ENCODE assay signal across 15 mouse cellular contexts in the genomic region with DNA sequence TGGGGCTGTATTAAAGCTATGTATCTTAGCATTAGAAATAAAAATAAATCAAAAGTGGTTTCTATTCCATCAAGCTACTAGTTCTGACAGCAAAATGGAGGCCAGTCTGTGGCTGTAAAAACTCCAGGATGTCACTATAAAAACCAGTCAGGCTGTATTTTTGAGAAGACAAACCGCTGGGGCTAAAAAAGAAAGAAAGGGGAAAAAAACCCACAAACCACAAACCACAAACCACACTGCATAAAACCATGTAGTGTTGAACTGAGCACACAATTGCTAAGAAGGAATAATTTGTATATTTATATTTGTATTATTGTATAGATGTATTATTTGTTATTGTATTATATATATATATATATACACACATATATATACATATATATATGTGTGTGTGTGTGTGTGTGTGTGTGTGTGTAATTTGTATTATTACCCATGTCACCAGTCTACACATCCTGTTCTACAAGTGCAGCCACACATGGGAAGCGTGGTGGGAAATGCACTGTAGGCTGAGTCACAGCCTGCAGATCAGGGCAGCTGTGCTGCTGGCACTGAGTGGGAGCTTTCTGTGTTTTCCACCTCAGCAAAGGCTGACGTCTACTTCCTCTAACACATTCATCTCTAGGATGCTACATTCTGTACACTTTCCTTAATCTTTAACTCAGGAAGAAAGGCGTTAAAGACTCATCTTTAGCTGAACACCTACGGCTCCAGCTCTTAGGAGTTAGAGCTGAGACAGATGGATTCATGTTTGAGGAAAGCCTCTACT.
A peak's percentile ranks its signal among the peaks of the same experiment; 100 is the strongest.
DNase-seq lines count a peak whose midpoint lies in the region; ATAC-seq and TF ChIP-seq lines count a peak whose summit lies in the region.
"Had no signal": no experiment of that assay in that cellular context is flagged by ENCODE, and none has a peak within 500 bp of the region (broad histone marks: within the 10 kb centered on the region; RNA-seq: fewer than 3 reads in every experiment).

No protein-coding gene starts in this region.

- H3K4me1 ChIP-seq in embryonic facial prominence, embryonic 14.5 days (ENCODE audit: control insufficient read depth, insufficient read depth, low read length), result no peaks in the 10 kb centered on the region
- no peaks in the 10 kb centered on the region for H3K4me1 ChIP-seq in embryonic facial prominence, embryonic 10.5 days
- H3K4me1 ChIP-seq: forebrain, embryonic 13.5 days had no signal

- no peak overlapping the region for H3K4me2 ChIP-seq in embryonic facial prominence, embryonic 14.5 days (ENCODE audit: low read depth, low read length)
- H3K4me2 ChIP-seq: forebrain, embryonic 13.5 days had no signal

- H3K27me3 ChIP-seq in embryonic facial prominence, embryonic 14.5 days (replicated peaks; ENCODE audit: control insufficient read depth, insufficient read depth, low read length), result no peaks in the 10 kb centered on the region
- no peaks in the 10 kb centered on the region for H3K27me3 ChIP-seq in embryonic facial prominence, embryonic 10.5 days (replicated peaks; ENCODE audit: low read depth, poor library complexity, severe bottlenecking)
- no peaks in the 10 kb centered on the region for H3K27me3 ChIP-seq in C2C12 (ENCODE audit: control insufficient read depth, insufficient read depth, insufficient read length)
- H3K27me3 ChIP-seq: forebrain, embryonic 13.5 days had no signal

- H3K79me2 ChIP-seq in C2C12 (ENCODE audit: control insufficient read depth, insufficient read depth), result no peaks in the 10 kb centered on the region

- no peak overlapping the region for H3K4me3 ChIP-seq in embryonic facial prominence, embryonic 14.5 days (ENCODE audit: low read depth, low read length)
- no peak overlapping the region for H3K4me3 ChIP-seq in embryonic facial prominence, embryonic 10.5 days
- H3K4me3 ChIP-seq in C2C12 (ENCODE audit: insufficient read depth, poor library complexity, severe bottlenecking), result no peak overlapping the region
- H3K4me3 ChIP-seq: forebrain, embryonic 13.5 days; limb, embryonic 10.5 days had no signal

- no peaks in the 10 kb centered on the region for H3K9me3 ChIP-seq in embryonic facial prominence, embryonic 14.5 days (ENCODE audit: control insufficient read depth, low read length)
- H3K9me3 ChIP-seq in embryonic facial prominence, embryonic 10.5 days, result no peaks in the 10 kb centered on the region
- H3K9me3 ChIP-seq: forebrain, embryonic 13.5 days; limb, embryonic 10.5 days had no signal

- DNase-seq in embryonic facial prominence, embryonic 14.5 days (ENCODE audit: low spot score), result peak; percentile 27
- no peak for DNase-seq in embryonic facial prominence, embryonic 10.5 days (ENCODE audit: low spot score)
- DNase-seq in gastrocnemius, postnatal 10 days, result no peak
- DNase-seq in lung, postnatal 36 days, result no peak
- no peak for DNase-seq in urinary bladder, postnatal 25 days (ENCODE audit: low spot score)
- DNase-seq: adrenal gland, postnatal 36 days; cerebellum, adult 18-20 months; heart, postnatal 14 days; kidney, adult 2 months had no signal

- no peak overlapping the region for H3K9ac ChIP-seq in embryonic facial prominence, embryonic 14.5 days (ENCODE audit: low read depth, low read length)
- H3K9ac ChIP-seq: forebrain, embryonic 13.5 days had no signal

- no peaks in the 10 kb centered on the region for H3K36me3 ChIP-seq in embryonic facial prominence, embryonic 14.5 days (ENCODE audit: control insufficient read depth, insufficient read depth, low read length)
- no peaks in the 10 kb centered on the region for H3K36me3 ChIP-seq in embryonic facial prominence, embryonic 10.5 days (replicated peaks)
- no peaks in the 10 kb centered on the region for H3K36me3 ChIP-seq in C2C12 (ENCODE audit: control insufficient read depth, insufficient read depth)
- H3K36me3 ChIP-seq: limb, embryonic 10.5 days had no signal

- H3K79me3 ChIP-seq in C2C12 (ENCODE audit: low read depth), result no peaks in the 10 kb centered on the region

- no peak for TF ChIP-seq CTCF in C2C12 (IDR thresholded peaks at IDR 0.05; ENCODE audit: control insufficient read depth, insufficient read depth, insufficient read length)

- no peak overlapping the region for H3ac ChIP-seq in C2C12 (ENCODE audit: control insufficient read depth, insufficient read length, low read depth)

- ATAC-seq in embryonic facial prominence, embryonic 14.5 days (ENCODE audit: low read depth), result no peak
- peak; percentile 73 for ATAC-seq in common myeloid progenitor, adult 5-6 weeks (replicated peaks; ENCODE audit: low read depth, poor library complexity, severe bottlenecking)
- ATAC-seq in megakaryocyte progenitor cell, adult 5-6 weeks (replicated peaks; ENCODE audit: poor library complexity), result peak; percentile 77
- ATAC-seq: forebrain, embryonic 13.5 days; midbrain, embryonic 16.5 days had no signal

- 72% methylated on average over 5 of the region's 5 CpGs for WGBS in embryonic facial prominence, embryonic 14.5 days
- WGBS in embryonic facial prominence, embryonic 10.5 days, result 88% methylated on average over 5 of the region's 5 CpGs

- no peak overlapping the region for H3K27ac ChIP-seq in embryonic facial prominence, embryonic 14.5 days (replicated peaks; ENCODE audit: low read depth, low read length)
- no peak overlapping the region for H3K27ac ChIP-seq in embryonic facial prominence, embryonic 10.5 days (replicated peaks)
- H3K27ac ChIP-seq: forebrain, embryonic 13.5 days; limb, embryonic 10.5 days had no signal

TF ChIP-seq in C2C12, 6 proteins besides CTCF, POLR2A, EP300 and RAD21:
- no peak for TF ChIP-seq USF1 (IDR thresholded peaks at IDR 0.05; ENCODE audit: low read depth)
- no peak for TF ChIP-seq CEBPB (IDR thresholded peaks at IDR 0.05; ENCODE audit: low read depth)
- no peak for TF ChIP-seq MYOG (IDR thresholded peaks at IDR 0.05; ENCODE audit: control insufficient read depth, extremely low read depth, insufficient read length)
- TF ChIP-seq MAX (IDR thresholded peaks at IDR 0.05), result peak; percentile 22
- peak; percentile 84 for TF ChIP-seq MYOD1 (IDR thresholded peaks at IDR 0.05; ENCODE audit: control insufficient read depth, insufficient read length, low read depth)
- TF ChIP-seq FOSL1 (IDR thresholded peaks at IDR 0.05; ENCODE audit: insufficient read depth, low read length, poor library complexity, severe bottlenecking), result no peak
